Mouse (Mus musculus) midbrain, embryonic 12.5 days (tissue): ENCODE measurements at regions not wholly inside any gene's neighbourhood (a gene's known extent, or its start where the extent isn't known, plus 50 kb on each side); places are given as distances from the start of the nearest gene placed in this dataset.

Experiments
- ATAC-seq: fragments of 200-750 bp; cut with Nextera tagmentation; 2 replicates; pipeline ENCODE4 v1.8.0; 2017; ENCODE audit warnings: low read depth, moderate TSS enrichment, moderate library complexity; ENCODE audit not compliant: low FRiP score
- H3K27ac ChIP-seq: fragments of 300-500 bp; sonication (generic); replicated peaks from 2 replicates; pipeline ENCODE4 v1.5.1; 2016; ENCODE audit warnings: mild to moderate bottlenecking
- H3K27me3 ChIP-seq: fragments of 300-500 bp; sonication (generic); 2 replicates; pipeline ENCODE4 v1.6.1; 2016; ENCODE audit warnings: mild to moderate bottlenecking
- H3K36me3 ChIP-seq: fragments of 300-500 bp; sonication (generic); 2 replicates; pipeline ENCODE4 v1.6.1; 2016
- H3K4me1 ChIP-seq: fragments of 300-500 bp; sonication (generic); 2 replicates; pipeline ENCODE4 v1.6.1; 2016
- H3K4me2 ChIP-seq: fragments of 300-500 bp; sonication (generic); replicated peaks from 2 replicates; pipeline ENCODE4 v1.6.1; 2016; ENCODE audit warnings: mild to moderate bottlenecking, moderate library complexity
- H3K4me3 ChIP-seq: fragments of 300-500 bp; sonication (generic); 2 replicates; pipeline ENCODE4 v1.5.1; 2016; ENCODE audit warnings: mild to moderate bottlenecking
- H3K9ac ChIP-seq: fragments of 300-500 bp; sonication (generic); replicated peaks from 2 replicates; pipeline ENCODE4 v1.6.1; 2016; ENCODE audit warnings: mild to moderate bottlenecking, moderate library complexity
- H3K9me3 ChIP-seq: fragments of 300-500 bp; sonication (generic); 2 replicates; pipeline ENCODE4 v1.6.1; 2016; ENCODE audit warnings: mild to moderate bottlenecking
- WGBS: fragments of 180-500 bp; shearing (Covaris S2); methylation state at CpG from one replicate; pipeline ENCODE4 v1.1.7; 2016; 5-methylcytosine and 5-hydroxymethylcytosine counted together

GRCm38 (mm10) chr15:90125146-90125545, 99.0 kb upstream of the Alg10b start:
- Histone ChIP-seq H3K36me3 (no peaks in the 10 kb centered on the region), H3K4me2 (no peak overlapping the region), H3K9me3 (no peaks in the 10 kb centered on the region), H3K4me1 (no peaks in the 10 kb centered on the region), H3K27ac (no peak overlapping the region), H3K9ac (no peak overlapping the region), H3K27me3 (no peaks in the 10 kb centered on the region), H3K4me3 (no peak overlapping the region)
- peak; percentile 66; the same call in 1 of the 2 replicates for ATAC-seq
- 26% methylated on average over 8 of the region's 8 CpGs for WGBS

- no peak for ATAC-seq
- WGBS = 90% methylated on average over 5 of the region's 5 CpGs
Observed at GRCm38 (mm10) chr15:90131777-90132176, 92.3 kb upstream of the Alg10b start.

GRCm38 (mm10) chr15:90140966-90141365, 83.1 kb upstream of the Alg10b start:
- no peak for ATAC-seq
- Histone ChIP-seq H3K9me3 (no peaks in the 10 kb centered on the region), H3K4me1 (no peaks in the 10 kb centered on the region), H3K9ac (no peak overlapping the region), H3K27me3 (no peaks in the 10 kb centered on the region), H3K36me3 (no peaks in the 10 kb centered on the region), H3K27ac (no peak overlapping the region), H3K4me2 (no peak overlapping the region), H3K4me3 (no peak overlapping the region)
- WGBS = 88% methylated on average over 5 of the region's 5 CpGs

More at GRCm38 (mm10) chr15:90131777-90132176, 92.3 kb upstream of the Alg10b start:
- H3K27ac ChIP-seq = no peak overlapping the region
- no peaks in the 10 kb centered on the region for H3K4me1 ChIP-seq
- H3K9me3 ChIP-seq = no peaks in the 10 kb centered on the region
- H3K4me2 ChIP-seq = no peak overlapping the region
- no peak overlapping the region for H3K4me3 ChIP-seq
- H3K36me3 ChIP-seq = no peaks in the 10 kb centered on the region
- H3K9ac ChIP-seq = no peak overlapping the region
- H3K27me3 ChIP-seq = no peaks in the 10 kb centered on the region

GRCm38 (mm10) chr15:90148663-90149062, 75.4 kb upstream of the Alg10b start:
- no peaks in the 10 kb centered on the region for H3K4me1 ChIP-seq
- H3K27ac ChIP-seq = no peak overlapping the region
- H3K27me3 ChIP-seq = no peaks in the 10 kb centered on the region
- no peak overlapping the region for H3K9ac ChIP-seq
- H3K4me2 ChIP-seq = no peak overlapping the region
- no peak for ATAC-seq
- H3K9me3 ChIP-seq = no peaks in the 10 kb centered on the region
- no peak overlapping the region for H3K4me3 ChIP-seq
- H3K36me3 ChIP-seq = no peaks in the 10 kb centered on the region

- no peak for ATAC-seq
- H3K4me1 ChIP-seq = no peaks in the 10 kb centered on the region
- no peak overlapping the region for H3K27ac ChIP-seq
- H3K4me3 ChIP-seq = no peak overlapping the region
- H3K9ac ChIP-seq = no peak overlapping the region
- no peak overlapping the region for H3K4me2 ChIP-seq
- WGBS = 86% methylated on average over 10 of the region's 10 CpGs
- H3K27me3 ChIP-seq = no peaks in the 10 kb centered on the region
- H3K36me3 ChIP-seq = no peaks in the 10 kb centered on the region
- no peaks in the 10 kb centered on the region for H3K9me3 ChIP-seq
Observed at GRCm38 (mm10) chr15:90153821-90154560, 70.1 kb upstream of the Alg10b start.
